Mouse (Mus musculus) cerebellum, postnatal 10 days (tissue): ENCODE measurements around the gene Arhgef7.

Source experiments
- DNase-seq, 2 experiments: peaks; one replicate each; pipeline ENCODE4 v3.0.0; 2021; ENCODE audit warnings: mixed read lengths in 2 of 2

Arhgef7 gene

GRCm38 (mm10) chr8:11727273-11727650, 259 bp upstream of the Arhgef7 start:
- DNase-seq, result no peak

- peak; percentile 75 to 80 for DNase-seq
Observed at GRCm38 (mm10) chr8:11728482-11729295, 1.2 kb downstream of the Arhgef7 start.

DNA sequence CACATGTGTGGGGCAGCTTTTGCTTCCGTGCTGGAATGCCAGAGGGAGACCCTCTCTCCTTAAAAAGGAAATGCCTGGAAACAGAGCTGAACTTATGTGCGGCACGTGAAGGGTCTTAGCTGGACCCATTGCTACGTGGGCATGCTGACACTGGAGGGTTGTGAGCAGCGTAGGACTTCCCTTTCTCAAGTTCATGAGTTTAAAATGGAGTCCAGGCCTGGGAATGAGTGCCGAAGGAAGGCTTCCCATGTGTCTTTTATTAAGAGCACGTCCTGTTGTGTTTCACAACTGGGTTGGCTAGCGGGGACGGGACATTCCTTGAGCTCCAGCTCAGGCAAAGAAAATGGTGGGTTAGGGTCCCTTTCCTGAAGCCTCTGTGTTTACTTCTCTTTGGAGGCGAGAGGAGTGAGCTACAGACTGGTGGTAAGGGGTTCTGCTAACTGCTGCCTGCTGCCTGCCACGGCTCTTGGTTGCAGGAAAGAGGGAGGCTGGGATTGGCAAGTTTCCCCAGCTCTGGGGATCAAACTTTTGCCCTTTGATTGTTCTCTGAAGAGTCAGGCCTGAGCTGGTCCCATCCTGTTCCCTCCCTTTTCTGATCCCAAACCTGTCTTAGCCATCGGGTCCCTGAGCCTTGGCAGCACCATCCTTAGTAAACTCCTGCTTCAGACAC, 2.9 kb downstream of the Arhgef7 start:
- peak in 1 of 2 experiments; percentile 36 for DNase-seq

DNA sequence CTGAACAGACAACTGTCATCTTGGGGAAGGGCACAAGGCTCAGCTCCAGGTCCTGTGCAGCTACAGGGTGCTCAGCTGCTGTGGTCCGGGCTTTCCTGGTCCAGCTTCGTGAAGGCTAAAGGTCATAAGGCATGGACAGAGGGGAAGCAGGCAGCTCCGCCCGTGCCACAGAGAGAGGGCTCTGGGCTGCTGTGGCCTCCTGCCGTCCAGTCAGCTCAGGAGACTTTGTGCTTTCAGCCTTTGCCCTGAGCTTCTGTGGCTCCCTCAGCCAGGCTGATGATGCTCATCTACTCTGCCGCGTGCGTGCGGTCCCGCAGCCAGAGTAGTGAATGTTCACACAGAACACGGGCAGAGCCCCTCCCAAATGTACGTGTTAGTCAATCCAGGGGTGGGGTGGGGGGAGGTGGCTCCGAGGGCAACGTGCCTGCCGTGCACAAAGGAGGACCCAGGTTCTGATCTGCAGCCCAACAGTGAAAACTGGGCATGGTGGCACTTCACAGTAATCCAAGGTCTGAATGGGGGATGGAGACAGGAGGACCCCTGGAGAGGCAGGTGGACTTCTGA, 8.2 kb downstream of the Arhgef7 start:
- no peak for DNase-seq

DNA sequence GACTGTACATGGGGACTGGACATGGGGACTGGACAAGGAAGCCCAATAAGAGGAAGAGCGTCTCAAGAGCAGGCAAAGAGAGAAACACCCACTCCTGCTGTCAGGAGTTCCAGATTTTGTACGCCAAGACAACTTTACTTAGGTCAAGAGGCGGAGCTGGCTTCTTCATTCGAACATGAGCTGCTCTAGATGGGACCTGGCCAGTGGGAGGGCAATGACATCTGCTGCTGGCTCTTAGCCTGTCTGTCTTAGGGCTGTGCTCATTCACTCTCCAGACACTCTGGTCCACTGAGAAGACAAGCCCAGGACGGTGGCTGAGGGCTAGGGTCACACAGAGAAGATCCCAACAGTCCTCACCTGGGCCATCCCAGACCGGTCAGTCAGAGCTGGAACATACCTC, 9.6 kb downstream of the Arhgef7 start:
- DNase-seq, result no peak

GRCm38 (mm10) chr8:11739082-11739481, 11.6 kb downstream of the Arhgef7 start:
- no peak for DNase-seq

GRCm38 (mm10) chr8:11740857-11741256, 13.3 kb downstream of the Arhgef7 start:
- DNase-seq, result peak in 1 of 2 experiments; percentile 52

- no peak for DNase-seq
Observed at GRCm38 (mm10) chr8:11743580-11743979, 16.1 kb downstream of the Arhgef7 start.

- no peak for DNase-seq
Observed at GRCm38 (mm10) chr8:11746850-11747600, 19.5 kb downstream of the Arhgef7 start.

GRCm38 (mm10) chr8:11749472-11749871, 22.0 kb downstream of the Arhgef7 start:
- DNase-seq, result no peak

DNA sequence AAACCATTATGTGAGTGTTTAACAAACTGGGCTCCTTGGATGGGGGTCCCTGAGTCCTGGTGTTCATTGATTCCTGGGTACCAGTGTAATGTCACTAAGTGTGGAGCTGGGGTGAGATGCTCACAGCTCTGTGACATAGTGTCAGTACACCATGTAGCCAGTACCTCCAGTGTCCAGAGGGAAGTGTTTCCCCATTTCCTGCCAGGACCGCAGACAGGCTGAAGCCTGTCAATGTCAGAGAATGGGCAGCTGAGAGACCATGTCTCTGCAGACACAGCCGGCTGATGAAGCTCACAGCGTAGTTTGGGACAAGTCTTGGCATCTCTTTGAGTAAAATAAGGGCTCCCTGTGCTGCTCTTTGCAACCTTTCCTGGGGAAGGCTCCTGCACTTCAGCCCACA, 24.8 kb downstream of the Arhgef7 start:
- no peak for DNase-seq

DNA sequence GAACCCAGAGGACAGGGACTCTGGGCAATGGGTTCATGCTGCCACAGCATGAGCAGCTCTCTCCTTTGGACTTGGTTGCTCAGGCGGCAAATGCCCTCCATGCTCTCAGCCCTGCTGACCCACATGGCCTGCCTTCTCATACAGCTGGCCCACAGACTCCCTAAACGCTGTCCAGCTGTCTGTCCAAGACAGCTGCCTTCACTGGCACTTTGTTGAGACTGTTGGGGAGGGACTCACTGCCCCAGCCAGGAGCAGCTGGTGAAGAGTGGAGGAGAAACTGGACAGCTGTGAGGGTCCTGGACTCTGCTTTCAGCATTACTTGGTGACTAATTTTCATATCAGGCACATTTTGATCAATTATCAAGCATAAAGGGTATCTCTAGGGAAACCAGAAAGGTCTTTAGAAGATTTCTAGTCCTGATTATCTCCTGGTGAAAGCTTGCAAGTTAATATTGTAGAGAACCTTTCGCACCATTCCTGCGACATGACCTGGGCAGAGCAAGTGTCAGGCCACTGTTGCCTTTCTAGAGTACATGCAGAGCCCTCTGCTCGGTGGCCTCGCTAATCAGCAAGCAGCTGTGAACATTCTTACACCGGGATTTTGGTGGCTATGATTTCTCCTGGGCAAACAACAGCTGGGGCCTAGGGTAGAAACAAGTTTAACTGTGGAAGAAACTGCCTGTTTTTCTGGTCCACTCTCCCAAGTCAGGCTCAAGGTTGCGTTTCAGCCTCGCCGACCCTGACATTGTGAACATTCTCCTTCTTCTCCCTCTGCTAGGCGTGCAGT, 25.8 kb downstream of the Arhgef7 start:
- no peak for DNase-seq

- DNase-seq, result no peak
Observed at GRCm38 (mm10) chr8:11754723-11755122, 27.2 kb downstream of the Arhgef7 start.

DNA sequence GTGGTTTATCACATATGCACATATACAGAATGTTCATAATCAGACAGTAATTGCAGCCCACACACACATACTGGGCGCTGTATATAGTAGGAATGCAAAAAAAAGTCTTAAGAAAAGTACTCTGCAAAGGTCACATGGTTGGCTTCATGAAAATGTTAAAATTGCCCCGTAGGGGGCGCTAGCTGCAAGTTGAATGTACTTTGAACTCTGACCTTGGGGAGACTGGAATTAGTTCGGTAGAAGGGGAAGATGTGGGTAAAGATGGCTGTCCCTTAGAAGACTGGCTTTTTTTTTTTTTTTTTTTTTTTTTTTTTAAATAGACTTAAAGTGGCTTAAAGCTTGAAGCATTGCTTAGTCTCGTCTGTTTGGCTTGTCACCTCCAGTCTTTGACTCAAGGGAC, 28.4 kb downstream of the Arhgef7 start:
- DNase-seq, result peak; percentile 80 to 85

- peak; percentile 96 to 97 for DNase-seq
Observed at GRCm38 (mm10) chr8:11757568-11758481, 30.3 kb downstream of the Arhgef7 start.

- peak; percentile 61 to 66 for DNase-seq
Observed at GRCm38 (mm10) chr8:11758482-11759281, 31.2 kb downstream of the Arhgef7 start.

- DNase-seq, result no peak
Observed at GRCm38 (mm10) chr8:11761551-11761950, 34.0 kb downstream of the Arhgef7 start.

- peak; percentile 83 to 89 for DNase-seq
Observed at GRCm38 (mm10) chr8:11762048-11762447, 34.5 kb downstream of the Arhgef7 start.

DNA sequence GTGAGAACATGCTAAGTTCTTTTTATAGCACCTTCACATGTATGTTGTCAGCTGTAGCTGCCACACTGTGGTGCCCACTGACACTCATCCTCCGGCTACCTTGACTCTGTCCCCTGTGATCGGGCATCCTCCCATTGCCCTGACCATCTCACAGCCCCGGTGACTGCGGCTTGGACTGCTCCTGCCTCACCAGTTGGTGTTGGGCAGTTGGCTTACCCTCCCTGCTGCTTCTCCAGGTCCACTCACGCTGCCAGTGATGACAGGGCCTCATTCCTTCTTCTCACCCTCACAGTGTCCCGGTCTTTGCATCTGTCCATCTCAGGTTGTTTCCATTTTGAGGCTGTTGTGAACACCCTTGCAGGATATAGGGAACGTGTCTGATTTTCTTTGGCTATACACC, 35.3 kb downstream of the Arhgef7 start:
- DNase-seq, result peak; percentile 80 to 87

GRCm38 (mm10) chr8:11767213-11767840, 39.8 kb downstream of the Arhgef7 start:
- no peak for DNase-seq
